In the genomic region with DNA sequence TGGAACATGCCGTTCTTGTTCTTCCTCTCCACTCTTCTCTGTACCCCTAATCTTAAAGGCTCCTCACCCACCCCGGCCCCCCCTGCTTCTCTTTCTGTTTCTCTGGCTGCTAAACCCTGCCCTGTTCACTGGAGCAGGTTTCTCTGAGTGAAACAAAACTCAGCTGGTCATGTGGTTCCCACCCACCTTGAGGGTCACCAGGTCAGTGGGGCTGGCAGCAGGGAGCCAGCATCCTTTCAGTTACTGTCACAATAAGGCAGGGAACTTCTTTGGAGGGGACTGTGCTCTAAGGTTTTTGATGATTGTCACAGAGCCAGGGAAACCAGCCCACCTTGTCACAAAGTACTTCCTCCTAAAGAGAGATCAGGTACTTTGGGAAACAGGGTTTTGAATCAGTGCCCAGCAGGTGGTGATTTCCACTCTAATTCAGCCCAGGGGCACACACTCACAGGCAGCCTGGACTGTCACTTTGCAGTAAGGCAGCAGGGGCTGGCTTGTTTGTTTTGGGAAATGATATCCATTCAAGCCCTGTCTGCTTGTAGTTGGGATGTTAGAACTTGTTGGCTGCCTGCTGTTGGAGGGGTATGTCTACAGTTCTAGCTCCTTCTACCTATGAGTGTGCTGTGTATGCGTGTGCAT, we compare ENCODE assay signal across 16 mouse cellular contexts. TPM values are rescaled to one million over a fixed set of nuclear protein-coding genes. Genes with fewer than 3 reads are reported as not detected.
DNase-seq lines count a peak whose midpoint lies in the region; ATAC-seq and TF ChIP-seq lines count a peak whose summit lies in the region.
"Had no signal": no experiment of that assay in that cellular context is flagged by ENCODE, and none has a peak within 500 bp of the region (broad histone marks: within the 10 kb centered on the region; RNA-seq: fewer than 3 reads in every experiment).

No protein-coding gene starts in this region.

- peaks cover 4% of the 10 kb centered on the region; the same call in 1 of the 2 replicates for H3K36me3 ChIP-seq in forebrain, embryonic 10.5 days (replicated peaks)
- H3K36me3 ChIP-seq in forebrain, embryonic 12.5 days (replicated peaks) = no peaks in the 10 kb centered on the region
- no peaks in the 10 kb centered on the region for H3K36me3 ChIP-seq in lung, embryonic 16.5 days (ENCODE audit: control insufficient read depth, insufficient read depth, low read length)
- H3K36me3 ChIP-seq in embryonic facial prominence, embryonic 14.5 days (ENCODE audit: control insufficient read depth, insufficient read depth, low read length) = no peaks in the 10 kb centered on the region
- H3K36me3 ChIP-seq: neural tube, embryonic 12.5 days; stomach, embryonic 15.5 days had no signal

- no peak overlapping the region for H3K4me2 ChIP-seq in forebrain, embryonic 12.5 days
- H3K4me2 ChIP-seq in lung, embryonic 16.5 days (ENCODE audit: low read depth, low read length) = no peak overlapping the region
- no peak overlapping the region for H3K4me2 ChIP-seq in embryonic facial prominence, embryonic 14.5 days (ENCODE audit: low read depth, low read length)
- H3K4me2 ChIP-seq: lung, embryonic 14.5 days; neural tube, embryonic 12.5 days; stomach, embryonic 15.5 days had no signal

- H3K27me3 ChIP-seq in forebrain, embryonic 10.5 days (ENCODE audit: poor library complexity, severe bottlenecking) = no peaks in the 10 kb centered on the region
- H3K27me3 ChIP-seq in forebrain, embryonic 12.5 days = no peaks in the 10 kb centered on the region
- no peaks in the 10 kb centered on the region for H3K27me3 ChIP-seq in lung, embryonic 16.5 days (ENCODE audit: control insufficient read depth, insufficient read depth, low read depth, low read length)
- no peaks in the 10 kb centered on the region for H3K27me3 ChIP-seq in embryonic facial prominence, embryonic 14.5 days (replicated peaks; ENCODE audit: control insufficient read depth, insufficient read depth, low read length)
- H3K27me3 ChIP-seq: neural tube, embryonic 12.5 days; stomach, embryonic 15.5 days had no signal

- TF ChIP-seq CTCF in lung, adult 2 months (IDR thresholded peaks at IDR 0.05; ENCODE audit: insufficient read depth, low read length) = no peak

- peak; percentile 18 for DNase-seq in forebrain, embryonic 10.5 days (ENCODE audit: extremely low spot score, low spot score)
- DNase-seq in lung, adult 2 months = no peak
- peak; percentile 80 for DNase-seq in embryonic facial prominence, embryonic 14.5 days (ENCODE audit: low spot score)
- peak; percentile 62 for DNase-seq in retina, embryonic 14.5 days (ENCODE audit: low spot score)
- DNase-seq in testis, postnatal 10 days (ENCODE audit: low spot score) = no peak
- DNase-seq in frontal cortex, adult 2 months (ENCODE audit: extremely low spot score in 1 of 2, low spot score in 1 of 2) = no peak
- DNase-seq: adrenal gland, postnatal 10 days; gastrocnemius, adult 2 months; liver; lung, embryonic 14.5 days; thymus, postnatal 36 days had no signal

- WGBS in forebrain, embryonic 10.5 days = 32% methylated on average over 3 of the region's 3 CpGs
- WGBS in forebrain, embryonic 12.5 days = 35% methylated on average over 3 of the region's 3 CpGs
- 41% methylated on average over 3 of the region's 3 CpGs for WGBS in lung, embryonic 16.5 days
- 38% methylated on average over 3 of the region's 3 CpGs for WGBS in lung, adult 2 months
- WGBS in embryonic facial prominence, embryonic 14.5 days = 47% methylated on average over 3 of the region's 3 CpGs

- peaks cover 22% of the 10 kb centered on the region for H3K4me1 ChIP-seq in forebrain, embryonic 10.5 days
- H3K4me1 ChIP-seq in forebrain, embryonic 12.5 days = peaks cover 10% of the 10 kb centered on the region; the same call in 1 of the 2 replicates
- H3K4me1 ChIP-seq in lung, embryonic 16.5 days (replicated peaks; ENCODE audit: control insufficient read depth, insufficient read depth, low read length) = 0 out of 2 replicates have a peak, but pooled peaks cover 4% of the 10 kb centered on the region
- H3K4me1 ChIP-seq in lung, adult 2 months (ENCODE audit: control insufficient read depth, insufficient read depth, low read length) = no peaks in the 10 kb centered on the region
- no peaks in the 10 kb centered on the region for H3K4me1 ChIP-seq in embryonic facial prominence, embryonic 14.5 days (ENCODE audit: control insufficient read depth, insufficient read depth, low read length)

- H3K27ac ChIP-seq in forebrain, embryonic 10.5 days = no peak overlapping the region
- H3K27ac ChIP-seq in forebrain, embryonic 12.5 days = no peak overlapping the region
- no peak overlapping the region for H3K27ac ChIP-seq in lung, embryonic 16.5 days (ENCODE audit: low read length)
- H3K27ac ChIP-seq in embryonic facial prominence, embryonic 14.5 days (replicated peaks; ENCODE audit: low read depth, low read length) = no peak overlapping the region
- H3K27ac ChIP-seq: gastrocnemius, adult 2 months; layer of hippocampus, adult 2 months; neural tube, embryonic 12.5 days; stomach, embryonic 15.5 days had no signal

- ATAC-seq in forebrain, embryonic 12.5 days (ENCODE audit: low FRiP score) = no peak
- 0 out of 2 replicates have a peak, but pooled peaks have one; percentile 17 for ATAC-seq in lung, embryonic 16.5 days (ENCODE audit: low read depth)
- ATAC-seq in embryonic facial prominence, embryonic 14.5 days (ENCODE audit: low read depth) = peak; percentile 77

- H3K9ac ChIP-seq in forebrain, embryonic 12.5 days = no peak overlapping the region
- H3K9ac ChIP-seq in lung, embryonic 16.5 days (ENCODE audit: low read length) = no peak overlapping the region
- H3K9ac ChIP-seq in embryonic facial prominence, embryonic 14.5 days (ENCODE audit: low read depth, low read length) = no peak overlapping the region
- H3K9ac ChIP-seq: lung, embryonic 14.5 days; neural tube, embryonic 12.5 days; stomach, embryonic 15.5 days had no signal

- H3K9me3 ChIP-seq in forebrain, embryonic 10.5 days = no peaks in the 10 kb centered on the region
- no peaks in the 10 kb centered on the region for H3K9me3 ChIP-seq in forebrain, embryonic 12.5 days
- H3K9me3 ChIP-seq in lung, embryonic 16.5 days (ENCODE audit: control insufficient read depth, low read length) = no peaks in the 10 kb centered on the region
- H3K9me3 ChIP-seq in embryonic facial prominence, embryonic 14.5 days (ENCODE audit: control insufficient read depth, low read length) = no peaks in the 10 kb centered on the region
- H3K9me3 ChIP-seq: neural tube, embryonic 12.5 days; stomach, embryonic 15.5 days had no signal

- TF ChIP-seq POLR2A in lung, adult 2 months (IDR thresholded peaks at IDR 0.05; ENCODE audit: borderline replicate concordance, extremely low read depth, low read depth, low read length) = no peak

- H3K4me3 ChIP-seq in forebrain, embryonic 10.5 days = no peak overlapping the region
- H3K4me3 ChIP-seq in forebrain, embryonic 12.5 days (replicated peaks) = no peak overlapping the region
- H3K4me3 ChIP-seq in lung, embryonic 16.5 days (ENCODE audit: low read length) = no peak overlapping the region
- H3K4me3 ChIP-seq in lung, adult 2 months (replicated peaks; ENCODE audit: extremely low read depth, low read depth, low read length) = no peak overlapping the region
- no peak overlapping the region for H3K4me3 ChIP-seq in embryonic facial prominence, embryonic 14.5 days (ENCODE audit: low read depth, low read length)
- H3K4me3 ChIP-seq: gastrocnemius, adult 2 months; layer of hippocampus, adult 2 months; neural tube, embryonic 12.5 days; stomach, embryonic 15.5 days had no signal

RNA-seq across cellular contexts. Expression of a gene that starts 10.3 kb away (rescaled TPM):
- polyA plus RNA-seq in forebrain, embryonic 10.5 days (2016; fragmentation: Nextera tagmentation; extraction: Ambion mirVana) = 67.2 and 69.5 TPM in 2 replicates
- polyA plus RNA-seq in forebrain, embryonic 12.5 days (2016; fragmentation: Nextera tagmentation; extraction: Ambion mirVana) = 32.3 and 32.7 TPM in 2 replicates
- polyA plus RNA-seq in lung, embryonic 16.5 days (2015; fragmentation: Nextera tagmentation; extraction: Ambion mirVana) = 65.1 and 65.9 TPM in 2 replicates
- 5.2 and 6.9 TPM in 2 replicates for polyA plus RNA-seq in lung, adult 2 months (2012; rRNA removed)
- polyA plus RNA-seq in embryonic facial prominence, embryonic 14.5 days (2014; fragmentation: Nextera tagmentation; extraction: Ambion mirVana) = 35.4 and 40.8 TPM in 2 replicates
- 3.8 and 4.1 TPM in 2 replicates for polyA plus RNA-seq in frontal cortex, adult 2 months (2012; rRNA removed)

RNA-seq across cellular contexts. Expression of a gene that starts 29.8 kb away (rescaled TPM):
- polyA plus RNA-seq in forebrain, embryonic 10.5 days (2016; fragmentation: Nextera tagmentation; extraction: Ambion mirVana) = 240 and 241 TPM in 2 replicates
- polyA plus RNA-seq in forebrain, embryonic 12.5 days (2016; fragmentation: Nextera tagmentation; extraction: Ambion mirVana) = 208 and 212 TPM in 2 replicates
- polyA plus RNA-seq in lung, embryonic 16.5 days (2015; fragmentation: Nextera tagmentation; extraction: Ambion mirVana) = 124 and 135 TPM in 2 replicates
- 28.3 and 33.2 TPM in 2 replicates for polyA plus RNA-seq in lung, adult 2 months (2012; rRNA removed)
- 161 and 176 TPM in 2 replicates for polyA plus RNA-seq in embryonic facial prominence, embryonic 14.5 days (2014; fragmentation: Nextera tagmentation; extraction: Ambion mirVana)
- 66.6 and 67.4 TPM in 2 replicates for polyA plus RNA-seq in frontal cortex, adult 2 months (2012; rRNA removed)

Comparison
In these comparisons a context has a peak if more than half of its experiments do, and no peak if none do; other contexts are left out.
1. DNase-seq: peak in forebrain, embryonic 10.5 days (single experiment), embryonic facial prominence, embryonic 14.5 days (single experiment) and retina, embryonic 14.5 days (single experiment); none in lung, adult 2 months (single experiment), testis, postnatal 10 days (single experiment) and frontal cortex, adult 2 months (0 of 2).